8 mouse cellular contexts compared by ENCODE assay signal in genomic region chr16:84735166-84736105, GRCm38 (mm10). TPM values are rescaled to one million over a fixed set of nuclear protein-coding genes. Genes with fewer than 3 reads are reported as not detected.
DNase-seq lines count a peak whose midpoint lies in the region; ATAC-seq and TF ChIP-seq lines count a peak whose summit lies in the region.

Gene Mrpl39, minus strand, starts transcription at chr16:84735742.

- under 1% methylated on average over 66 of the region's 66 CpGs for WGBS in hindbrain, postnatal 0 days

- peaks cover 12% of the 10 kb centered on the region; the same call in 1 of the 2 replicates for H3K36me3 ChIP-seq in hindbrain, postnatal 0 days (ENCODE audit: insufficient read depth, low read length)

- no peaks in the 10 kb centered on the region for H3K27me3 ChIP-seq in hindbrain, postnatal 0 days (ENCODE audit: insufficient read depth, low read length)

- intact Hi-C loops in left cerebral cortex, adult 2 months (cut with DNase I): loop anchor here (1.0 kb wide), 4 partner anchors 38 to 943 kb away; partner anchors contain the start of gene Atp5j

- no peaks in the 10 kb centered on the region for H3K9me3 ChIP-seq in hindbrain, postnatal 0 days (ENCODE audit: low read length)

- H3K4me3 ChIP-seq in hindbrain, postnatal 0 days (ENCODE audit: low read length): peak within 1 kb of the TSS; percentile 86
- H3K4me3 ChIP-seq in left cerebral cortex, adult 2 months: peak within 1 kb of the TSS; percentile 83

- H3K4me2 ChIP-seq in hindbrain, postnatal 0 days (ENCODE audit: low read depth, low read length): peak within 1 kb of the TSS; percentile 75

- peak within 1 kb of the TSS; percentile 74 for H3K9ac ChIP-seq in hindbrain, postnatal 0 days (replicated peaks; ENCODE audit: low read length)

- DNase-seq in WW6 (ENCODE audit: low read depth, low spot score): peak; percentile 90
- DNase-seq in cerebellum, postnatal 4 days (ENCODE audit: low spot score in 2 of 2): peak; percentile 99
- peak; percentile 98 for DNase-seq in gastrocnemius, adult 18-20 months (ENCODE audit: low spot score)
- peak; percentile 98 for DNase-seq in hindbrain, postnatal 0 days (ENCODE audit: low spot score)
- peak; percentile 96 to 99 for DNase-seq in left cerebral cortex, adult 2 months (ENCODE audit: extremely low spot score in 1 of 2, low spot score in 2 of 2)
- DNase-seq in right cerebral cortex, adult 2 months (ENCODE audit: low spot score in 2 of 2): peak; percentile 98 to 99
- DNase-seq in urinary bladder, postnatal 14 days (ENCODE audit: low spot score): peak; percentile 96

- H3K27ac ChIP-seq in hindbrain, postnatal 0 days: peak within 1 kb of the TSS; percentile 71
- H3K27ac ChIP-seq in left cerebral cortex, adult 2 months: peak within 1 kb of the TSS; percentile 76

- H3K4me1 ChIP-seq in hindbrain, postnatal 0 days (ENCODE audit: insufficient read depth, low read length): peaks cover 4% of the 10 kb centered on the region; the same call in 1 of the 2 replicates

- TF ChIP-seq CTCF in hindbrain, postnatal 0 days (IDR thresholded peaks at IDR 0.05; ENCODE audit: low read depth): peak; percentile 89
- peak; percentile 76 for TF ChIP-seq CTCF in left cerebral cortex, adult 2 months (IDR thresholded peaks at IDR 0.05)

- ATAC-seq in hindbrain, postnatal 0 days: peak; percentile 99
- ATAC-seq in megakaryocyte, adult 5-6 weeks (ENCODE audit: poor library complexity, severe bottlenecking): peak; percentile 98

RNA-seq across cellular contexts. Expression of gene Mrpl39, which starts in this region (rescaled TPM):
- 10 to 100 TPM; 13.8 to 15.1 TPM for total RNA-seq in gastrocnemius, adult 18-20 months (2021)
- total RNA-seq in hindbrain, postnatal 0 days (2014; rRNA removed): 12.1 and 22.4 TPM in 2 replicates
- polyA plus RNA-seq in hindbrain, postnatal 0 days (2015; fragmentation: Nextera tagmentation; extraction: Ambion mirVana): 36.2 and 38.2 TPM in 2 replicates
- total RNA-seq in left cerebral cortex, adult 2 months (2021): 10 to 100 TPM; 20.5 to 21.5 TPM
- total RNA-seq in megakaryocyte, adult 5-6 weeks (2015): 26.1 and 29.2 TPM in 2 replicates
- total RNA-seq in megakaryocyte, adult 5-6 weeks (2017): 37.8 and 41.1 TPM in 2 replicates

Comparison
In these comparisons a context has a peak if more than half of its experiments do, and no peak if none do; other contexts are left out.
1. Peak in every context shown above with its lines: DNase-seq, ATAC-seq, H3K4me3 ChIP-seq and H3K27ac ChIP-seq.